Mouse (Mus musculus) limb, embryonic 15.5 days (tissue): ENCODE measurements around the gene Slc2a4. TPM values are rescaled to one million over a fixed set of nuclear protein-coding genes. Genes with fewer than 3 reads are reported as not detected.
A peak's percentile ranks its signal among the peaks of the same experiment; 100 is the strongest.
"Not testable (repeated sequence)": the region's sequence is repeated elsewhere in the genome, so short reads cannot be mapped to it uniquely, and the experiment has no call there.

Experiments
- ATAC-seq: fragments of 200-750 bp; cut with Nextera tagmentation; 2 replicates; pipeline ENCODE4 v1.8.0; 2017; ENCODE audit warnings: low read depth, moderate TSS enrichment; ENCODE audit not compliant: insufficient number of reproducible peaks, low FRiP score, low TSS enrichment
- H3K27ac ChIP-seq: fragments of 300-500 bp; sonication (generic); 2 replicates; pipeline ENCODE4 v1.5.1; 2015; ENCODE audit warnings: moderate library complexity, mild to moderate bottlenecking, inconsistent platforms
- H3K27me3 ChIP-seq: fragments of 300-500 bp; sonication (generic); 2 replicates; pipeline ENCODE4 v1.6.1; 2015; ENCODE audit warnings: inconsistent platforms
- H3K36me3 ChIP-seq: fragments of 300-500 bp; sonication (generic); 2 replicates; pipeline ENCODE4 v1.6.1; 2015; ENCODE audit warnings: inconsistent platforms
- H3K4me1 ChIP-seq: fragments of 300-500 bp; sonication (generic); 2 replicates; pipeline ENCODE4 v1.6.1; 2015; ENCODE audit warnings: inconsistent platforms
- H3K4me2 ChIP-seq: fragments of 300-500 bp; sonication (generic); 2 replicates; pipeline ENCODE4 v1.6.1; 2015; ENCODE audit warnings: mild to moderate bottlenecking, inconsistent platforms
- H3K4me3 ChIP-seq: fragments of 300-500 bp; sonication (generic); 2 replicates; pipeline ENCODE4 v1.5.1; 2015; ENCODE audit warnings: mild to moderate bottlenecking, inconsistent platforms
- H3K9ac ChIP-seq: fragments of 300-500 bp; sonication (generic); 2 replicates; pipeline ENCODE4 v1.6.1; 2015; ENCODE audit warnings: inconsistent platforms
- H3K9me3 ChIP-seq: fragments of 300-500 bp; sonication (generic); 2 replicates; pipeline ENCODE4 v1.6.1; 2016; ENCODE audit warnings: inconsistent platforms
- WGBS: fragments of 180-500 bp; shearing (Covaris S2); methylation state at CpG from one replicate; pipeline ENCODE4 v1.1.7; 2015; 5-methylcytosine and 5-hydroxymethylcytosine counted together
- polyA plus RNA-seq: library from polyadenylated mRNA; unstranded; fragments of >200 nt; fragmentation: Nextera tagmentation; extraction: Ambion mirVana; gene quantifications from 2 replicates; pipeline ENCODE4 v1.2.1, GENCODE M21; 2015

Slc2a4 gene
- polyA plus RNA-seq, 1 experiment from 2014 or later: 23.0 TPM

GRCm38 (mm10) chr11:69927501-69927900, 20.5 kb downstream of the Slc2a4 start:
- 93% methylated on average over 2 of the region's 2 CpGs for WGBS
- Histone ChIP-seq H3K9ac (no peak overlapping the region), H3K9me3 (no peaks in the 10 kb centered on the region), H3K4me3 (no peak overlapping the region), H3K27ac (no peak overlapping the region), H3K4me1 (peaks cover 3% of the 10 kb centered on the region), H3K27me3 (no peaks in the 10 kb centered on the region), H3K36me3 (no peaks in the 10 kb centered on the region), H3K4me2 (no peak overlapping the region)
- no peak for ATAC-seq

GRCm38 (mm10) chr11:69922796-69923195, 25.2 kb downstream of the Slc2a4 start:
- H3K27ac ChIP-seq: peak overlapping the region; percentile 99
- H3K4me2 ChIP-seq: no peak overlapping the region; the same call in 1 of the 2 replicates
- H3K9me3 ChIP-seq: no peaks in the 10 kb centered on the region
- 0 out of 2 replicates have a peak overlapping the region, but pooled peaks have one; percentile 17 for H3K9ac ChIP-seq
- no peak for ATAC-seq
- H3K36me3 ChIP-seq: peaks cover 13% of the 10 kb centered on the region
- H3K27me3 ChIP-seq: no peaks in the 10 kb centered on the region
- H3K4me3 ChIP-seq: no peak overlapping the region
- WGBS: 59% methylated on average over 3 of the region's 3 CpGs
- H3K4me1 ChIP-seq: peaks cover 20% of the 10 kb centered on the region

GRCm38 (mm10) chr11:69922012-69922756, 25.8 kb downstream of the Slc2a4 start:
- Histone ChIP-seq H3K27me3 (no peaks in the 10 kb centered on the region), H3K27ac (peak overlapping the region; percentile 99), H3K9ac (peak overlapping the region; percentile 52), H3K4me3 (peak overlapping the region; percentile 94), H3K4me2 (peak overlapping the region; percentile 60), H3K36me3 (peaks cover 19% of the 10 kb centered on the region), H3K4me1 (peaks cover 20% of the 10 kb centered on the region), H3K9me3 (no peaks in the 10 kb centered on the region)
- peak; percentile 4; the same call in 1 of the 2 replicates for ATAC-seq
- 3% methylated on average over 12 of the region's 12 CpGs for WGBS

GRCm38 (mm10) chr11:69921114-69922011, 26.6 kb downstream of the Slc2a4 start, which contains the start of gene Eif5a:
Gene Eif5a, minus strand, starts transcription at chr11:69921958.
- Histone ChIP-seq H3K27ac (peak within 1 kb of the TSS; percentile 99), H3K9me3 (no peaks in the 10 kb centered on the region), H3K4me2 (peak within 1 kb of the TSS; percentile 84), H3K36me3 (peaks cover 27% of the 10 kb centered on the region), H3K9ac (peak within 1 kb of the TSS; percentile 91), H3K4me3 (peak within 1 kb of the TSS; percentile 94), H3K27me3 (no peaks in the 10 kb centered on the region), H3K4me1 (peaks cover 21% of the 10 kb centered on the region)
- WGBS: under 1% methylated on average over 78 of the region's 78 CpGs
- peak; percentile 98 for ATAC-seq

DNA sequence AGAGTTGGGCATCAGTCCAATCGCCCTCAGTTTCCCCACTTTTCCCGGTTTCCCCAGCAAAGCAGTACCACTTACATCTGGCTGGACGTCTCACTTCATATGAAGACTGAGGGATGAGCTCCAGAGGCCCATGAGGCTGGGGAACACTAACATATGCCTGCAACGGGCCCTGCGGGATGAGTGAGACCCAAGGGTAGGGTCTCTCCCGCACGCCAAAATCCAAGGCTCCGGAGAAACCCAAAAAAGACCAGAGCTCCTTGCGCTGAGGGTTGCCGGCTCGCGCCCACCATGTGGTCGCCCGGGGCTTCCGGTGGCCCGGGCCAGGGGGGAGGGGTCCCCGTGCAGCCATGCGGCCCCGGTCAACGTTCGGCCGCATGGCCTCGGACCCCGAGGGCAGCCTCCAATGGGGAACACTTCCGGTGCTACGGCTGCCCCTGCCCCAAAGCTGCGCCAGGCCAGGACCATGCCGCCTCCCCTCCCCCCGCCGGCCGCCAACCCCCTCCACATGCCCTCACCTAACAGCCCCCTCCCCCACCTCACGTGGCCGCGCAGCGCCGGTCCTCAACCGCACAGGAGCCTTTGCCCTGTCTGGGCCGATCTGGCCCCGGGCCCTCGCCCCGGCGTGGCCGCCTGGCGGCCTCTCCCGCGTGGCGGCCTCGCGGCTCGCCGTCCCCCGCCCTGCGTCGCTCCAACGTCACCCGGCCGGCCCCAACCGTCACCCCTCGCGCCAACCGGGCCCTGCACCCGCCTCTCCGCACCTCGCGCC, 27.5 kb downstream of the Slc2a4 start:
- Histone ChIP-seq H3K9me3 (no peaks in the 10 kb centered on the region), H3K9ac (peak overlapping the region; percentile 91), H3K27me3 (no peaks in the 10 kb centered on the region), H3K4me1 (peaks cover 29% of the 10 kb centered on the region), H3K4me3 (peak overlapping the region; percentile 94), H3K27ac (peak overlapping the region; percentile 96), H3K36me3 (peaks cover 36% of the 10 kb centered on the region), H3K4me2 (peak overlapping the region; percentile 84)
- under 1% methylated on average over 64 of the region's 65 CpGs for WGBS
- ATAC-seq: 0 out of 2 replicates have a peak, but pooled peaks have one; percentile 1

DNA sequence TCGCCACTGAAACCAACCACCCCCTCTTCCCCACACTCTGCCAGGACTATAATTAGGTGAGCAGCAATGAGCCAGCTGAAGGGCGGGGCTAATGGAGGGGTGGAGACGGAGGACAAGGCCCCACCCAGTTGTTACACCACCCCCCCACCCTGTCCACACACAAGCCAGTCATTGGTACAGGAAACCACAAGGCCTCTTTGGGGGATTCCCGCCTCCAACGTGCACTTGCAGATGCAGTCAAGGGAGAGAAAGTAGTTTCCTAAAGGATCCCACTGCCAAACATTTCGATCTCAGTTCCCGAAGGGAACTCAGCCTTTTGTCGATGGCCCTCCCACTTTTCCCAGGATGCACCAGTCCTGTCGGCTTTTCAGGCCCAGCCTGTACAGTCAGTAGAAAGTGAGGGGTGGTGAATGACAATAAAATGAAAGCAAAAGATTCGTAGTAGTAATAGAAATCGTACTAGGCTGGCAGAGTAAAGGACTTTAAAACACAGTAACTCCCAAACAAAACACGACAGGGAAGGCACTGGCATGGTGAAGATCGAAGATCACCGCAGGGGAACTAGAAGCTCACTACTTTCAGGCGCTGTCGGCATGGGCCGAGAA, 28.2 kb downstream of the Slc2a4 start:
- Histone ChIP-seq H3K27me3 (no peaks in the 10 kb centered on the region), H3K36me3 (peaks cover 43% of the 10 kb centered on the region), H3K4me1 (peaks cover 35% of the 10 kb centered on the region), H3K4me3 (peak overlapping the region; percentile 94), H3K9me3 (no peaks in the 10 kb centered on the region), H3K4me2 (peak overlapping the region; percentile 84), H3K27ac (peak overlapping the region; percentile 96), H3K9ac (peak overlapping the region; percentile 91)
- under 1% methylated on average over 17 of the region's 17 CpGs for WGBS
- ATAC-seq: no peak

DNA sequence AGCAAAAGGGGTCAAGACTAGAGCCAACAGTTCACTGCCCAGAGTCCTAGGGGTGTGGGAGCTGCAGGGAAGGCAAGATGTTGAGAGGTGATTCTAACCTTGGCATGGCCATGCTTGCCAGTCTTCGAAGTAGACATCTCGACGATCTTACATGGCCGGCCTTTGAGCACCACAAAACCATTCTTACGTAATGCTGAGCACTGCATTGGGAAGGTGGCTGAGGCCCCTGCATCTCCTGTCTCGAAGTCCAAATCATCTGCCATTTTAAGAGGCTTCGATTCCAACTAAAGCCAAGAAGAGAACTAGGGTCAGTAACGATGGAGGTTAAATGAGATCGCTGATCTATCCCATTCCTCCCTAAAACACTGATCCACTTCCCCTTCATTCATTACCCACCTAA, 28.9 kb downstream of the Slc2a4 start:
- no peaks in the 10 kb centered on the region for H3K9me3 ChIP-seq
- peak overlapping the region; percentile 96 for H3K27ac ChIP-seq
- peaks cover 43% of the 10 kb centered on the region for H3K36me3 ChIP-seq
- H3K4me2 ChIP-seq: peak overlapping the region; percentile 84
- H3K9ac ChIP-seq: 0 out of 2 replicates have a peak overlapping the region, but pooled peaks have one; percentile 91
- no peaks in the 10 kb centered on the region for H3K27me3 ChIP-seq
- ATAC-seq: no peak
- 81% methylated on average over 9 of the region's 9 CpGs for WGBS
- peak overlapping the region; percentile 94 for H3K4me3 ChIP-seq
- H3K4me1 ChIP-seq: peaks cover 40% of the 10 kb centered on the region

GRCm38 (mm10) chr11:69918118-69918517, 29.9 kb downstream of the Slc2a4 start:
- WGBS: 71% methylated on average over 5 of the region's 5 CpGs
- H3K4me1 ChIP-seq: peaks cover 46% of the 10 kb centered on the region
- H3K27me3 ChIP-seq: no peaks in the 10 kb centered on the region
- H3K27ac ChIP-seq: no peak overlapping the region
- peaks cover 45% of the 10 kb centered on the region for H3K36me3 ChIP-seq
- H3K4me2 ChIP-seq: no peak overlapping the region
- H3K9me3 ChIP-seq: no peaks in the 10 kb centered on the region
- H3K4me3 ChIP-seq: no peak overlapping the region
- ATAC-seq: no peak
- no peak overlapping the region for H3K9ac ChIP-seq

DNA sequence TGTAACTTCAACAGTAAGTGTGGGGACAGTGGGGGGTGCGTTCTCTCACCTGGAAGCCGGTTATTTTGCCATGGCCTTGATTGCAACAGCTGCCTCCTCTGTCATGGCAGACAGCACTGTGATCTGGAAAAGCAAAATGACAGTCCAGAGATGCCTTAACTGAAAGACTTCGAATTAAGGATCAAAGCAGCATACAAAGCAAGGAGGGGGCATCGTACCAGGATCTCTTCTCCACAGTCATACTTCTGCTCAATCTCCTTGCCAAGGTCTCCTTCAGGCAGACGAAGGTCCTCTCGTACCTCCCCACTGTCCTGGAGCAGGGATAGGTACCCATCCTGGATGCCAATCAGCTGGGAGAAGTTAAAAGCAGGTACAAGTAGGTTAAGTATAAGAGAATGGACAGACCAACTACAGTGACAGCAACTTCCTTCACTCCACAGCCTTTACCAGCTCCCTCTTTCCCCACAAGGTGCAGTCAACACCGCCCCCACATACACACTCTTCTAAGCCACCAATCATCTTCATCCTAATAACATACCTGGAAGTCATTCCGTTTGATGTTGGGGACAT, 30.5 kb downstream of the Slc2a4 start:
- peaks cover 52% of the 10 kb centered on the region for H3K36me3 ChIP-seq
- no peak for ATAC-seq

DNA sequence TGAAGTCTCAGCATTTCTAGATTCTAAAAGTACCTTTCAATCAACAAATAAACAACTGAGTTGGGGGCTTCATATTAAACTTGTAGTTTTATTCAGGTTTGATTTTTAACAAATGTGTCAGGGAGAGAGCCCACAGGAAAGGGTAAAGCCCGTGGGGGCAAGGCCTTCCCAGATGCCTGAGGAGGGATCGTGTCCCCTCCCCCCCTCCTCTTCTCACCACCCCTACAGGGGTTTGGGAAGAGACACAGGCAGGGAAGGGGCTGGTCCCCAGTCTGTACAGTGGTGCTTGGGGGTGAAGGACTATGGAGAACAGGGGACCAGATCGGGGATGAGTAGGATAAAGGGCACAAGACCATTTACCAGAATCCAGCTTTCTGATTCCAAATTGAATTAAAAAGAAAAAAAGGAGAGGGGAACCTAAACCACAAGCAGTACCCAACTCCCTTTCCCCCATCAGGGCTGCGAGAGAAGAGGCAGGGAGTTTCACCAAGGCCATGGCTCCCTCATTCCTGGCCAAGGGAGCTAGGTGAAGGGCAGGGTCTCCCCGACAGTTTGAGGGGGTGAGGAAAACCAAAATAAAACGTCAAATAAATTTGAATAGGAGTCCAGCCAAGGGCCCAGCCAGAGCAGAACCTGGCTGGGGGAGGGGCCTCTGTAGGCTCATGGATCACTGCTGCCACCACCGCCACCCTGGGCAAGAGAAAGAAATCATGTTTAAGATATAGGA, 31.2 kb downstream of the Slc2a4 start:
- not testable (repeated sequence) for H3K4me3 ChIP-seq, H3K4me2 ChIP-seq, H3K27ac ChIP-seq, H3K27me3 ChIP-seq, ATAC-seq, H3K9me3 ChIP-seq, H3K9ac ChIP-seq
- WGBS: 64% methylated on average over 7 of the region's 7 CpGs
- Histone ChIP-seq H3K36me3 (peaks cover 58% of the 10 kb centered on the region), H3K4me1 (peaks cover 42% of the 10 kb centered on the region)

More for the DNA sequence above, 30.5 kb downstream of the Slc2a4 start:
- 78% methylated on average over 8 of the region's 8 CpGs for WGBS
- Histone ChIP-seq H3K9me3 (no peaks in the 10 kb centered on the region), H3K9ac (no peak overlapping the region), H3K4me2 (no peak overlapping the region), H3K27ac (no peak overlapping the region), H3K27me3 (no peaks in the 10 kb centered on the region), H3K4me1 (peaks cover 46% of the 10 kb centered on the region), H3K4me3 (no peak overlapping the region)
